Mouse (Mus musculus) heart, adult 2 months (tissue): ENCODE measurements around the gene Crat.

Experiments used
- CTCF ChIP-seq: fragments of 200-600 bp; IDR thresholded peaks from 2 replicates; pipeline ENCODE4 v1.8.1; 2022; ENCODE audit warnings: antibody characterized with exemption, mild to moderate bottlenecking, moderate library complexity
- EP300 ChIP-seq: fragments of 200-500 bp; IDR thresholded peaks from 2 replicates; pipeline ENCODE4 v1.6.1; 2011; ENCODE audit warnings: low read depth, low read length, control low read depth; ENCODE audit not compliant: insufficient read depth
- POLR2A ChIP-seq: fragments of 200-500 bp; IDR thresholded peaks from 2 replicates; pipeline ENCODE4 v1.6.1; 2011; ENCODE audit warnings: mild to moderate bottlenecking, low read depth, low read length, control low read depth; ENCODE audit not compliant: insufficient read depth

- TF ChIP-seq EP300 (no peak), POLR2A (no peak), CTCF (0 out of 2 replicates have a peak, but pooled peaks have one; percentile 1)
Observed at GRCm38 (mm10) chr2:30413038-30413973, 2.3 kb downstream of the Crat start.
